Mouse (Mus musculus) bone marrow macrophage, adult 2 months (primary cell): Measurements from ENCODE around the gene Thsd4.

Source experiments
- CTCF ChIP-seq: IDR thresholded peaks from 2 replicates; pipeline ENCODE4 v1.5.1; 2012; ENCODE audit warnings: low read depth, mild to moderate bottlenecking, low read length, moderate library complexity
- POLR2A ChIP-seq: IDR thresholded peaks from 2 replicates; pipeline ENCODE4 v1.6.1; 2012; ENCODE audit warnings: mild to moderate bottlenecking, low read depth, low read length, borderline replicate concordance

DNA sequence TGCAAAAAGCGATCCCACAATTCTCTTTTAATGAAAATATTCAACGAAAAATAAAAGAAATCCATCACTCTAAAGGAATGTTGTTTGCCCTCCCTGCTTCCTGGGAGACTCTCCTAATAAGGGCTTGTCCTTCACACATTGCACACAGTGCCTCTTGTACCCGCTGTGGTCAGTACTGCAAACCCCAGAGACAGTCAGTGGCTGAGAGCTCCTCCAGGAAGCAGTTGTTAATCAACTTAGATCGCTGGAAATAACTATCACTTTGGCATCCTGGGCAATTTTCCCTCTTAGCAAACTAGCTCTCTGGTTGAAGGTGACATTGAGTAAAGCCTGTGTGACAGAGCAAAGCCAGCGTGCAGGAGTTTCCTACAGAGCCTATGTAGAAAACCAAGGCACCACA lies 5.2 kb upstream of the Thsd4 start:
- TF ChIP-seq CTCF (no peak), POLR2A (no peak)
